In the genomic region with DNA sequence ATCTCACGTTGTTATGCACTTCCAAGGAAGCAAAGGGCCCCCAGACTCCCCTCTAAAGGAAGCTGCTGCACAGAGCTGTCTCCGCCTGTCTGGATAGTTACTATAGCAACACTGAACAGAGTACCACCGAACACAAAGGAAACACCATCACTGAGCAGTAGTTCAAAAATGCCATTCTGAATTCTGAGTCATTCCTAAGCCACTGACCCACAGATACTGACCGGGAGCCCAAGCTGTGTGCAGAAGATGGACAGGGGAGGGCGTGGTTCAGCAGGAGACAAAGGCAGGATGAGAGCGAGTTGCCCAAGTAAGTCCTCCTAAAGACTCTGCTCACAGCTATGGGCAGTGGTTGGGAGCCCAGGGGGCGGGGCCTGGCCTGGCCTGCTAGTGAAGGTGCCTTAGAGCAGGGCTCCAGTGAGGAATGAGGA, we compare ENCODE assay signal across 10 mouse cellular contexts. TPM values are rescaled to one million over a fixed set of nuclear protein-coding genes. Genes with fewer than 3 reads are reported as not detected.
A peak's percentile ranks its signal among the peaks of the same experiment; 100 is the strongest.
DNase-seq lines count a peak whose midpoint lies in the region; ATAC-seq lines count a peak whose summit lies in the region.
"Had no signal": no experiment of that assay in that cellular context is flagged by ENCODE, and none has a peak within 500 bp of the region (broad histone marks: within the 10 kb centered on the region; RNA-seq: fewer than 3 reads in every experiment).

No protein-coding gene starts in this region.

- no peaks in the 10 kb centered on the region; the same call in 1 of the 2 replicates for H3K27me3 ChIP-seq in kidney, embryonic 14.5 days (ENCODE audit: control insufficient read depth, insufficient read depth, low read length)
- H3K27me3 ChIP-seq in embryonic facial prominence, embryonic 10.5 days (replicated peaks; ENCODE audit: low read depth, poor library complexity, severe bottlenecking) = no peaks in the 10 kb centered on the region
- H3K27me3 ChIP-seq in intestine, embryonic 15.5 days (replicated peaks) = no peaks in the 10 kb centered on the region
- no peaks in the 10 kb centered on the region for H3K27me3 ChIP-seq in neural tube, embryonic 11.5 days (ENCODE audit: control insufficient read depth, insufficient read depth, low read length)
- H3K27me3 ChIP-seq: limb, embryonic 13.5 days had no signal

- no peak overlapping the region for H3K4me2 ChIP-seq in kidney, embryonic 14.5 days (replicated peaks; ENCODE audit: low read depth, low read length)
- H3K4me2 ChIP-seq in intestine, embryonic 15.5 days (replicated peaks) = no peak overlapping the region
- peak overlapping the region; percentile 15 for H3K4me2 ChIP-seq in neural tube, embryonic 11.5 days (ENCODE audit: low read depth)
- H3K4me2 ChIP-seq: limb, embryonic 13.5 days had no signal

- no peak overlapping the region for H3K4me3 ChIP-seq in kidney, embryonic 14.5 days (ENCODE audit: low read length)
- H3K4me3 ChIP-seq in embryonic facial prominence, embryonic 10.5 days = no peak overlapping the region
- no peak overlapping the region for H3K4me3 ChIP-seq in intestine, embryonic 15.5 days (replicated peaks)
- no peak overlapping the region for H3K4me3 ChIP-seq in neural tube, embryonic 11.5 days (ENCODE audit: low read depth, low read length)
- H3K4me3 ChIP-seq: limb, embryonic 13.5 days had no signal

- H3K9ac ChIP-seq in kidney, embryonic 14.5 days (ENCODE audit: low read depth, low read length) = no peak overlapping the region
- H3K9ac ChIP-seq in intestine, embryonic 15.5 days = no peak overlapping the region
- peak overlapping the region; percentile 7; the same call in 1 of the 2 replicates for H3K9ac ChIP-seq in neural tube, embryonic 11.5 days (ENCODE audit: low read length)
- H3K9ac ChIP-seq: limb, embryonic 13.5 days had no signal

- H3K9me3 ChIP-seq in kidney, embryonic 14.5 days (ENCODE audit: control insufficient read depth, low read length) = no peaks in the 10 kb centered on the region
- H3K9me3 ChIP-seq in embryonic facial prominence, embryonic 10.5 days = no peaks in the 10 kb centered on the region
- no peaks in the 10 kb centered on the region for H3K9me3 ChIP-seq in intestine, embryonic 15.5 days
- no peaks in the 10 kb centered on the region for H3K9me3 ChIP-seq in neural tube, embryonic 11.5 days (ENCODE audit: control insufficient read depth, low read length)
- H3K9me3 ChIP-seq: limb, embryonic 13.5 days had no signal

- no peak overlapping the region for H3K27ac ChIP-seq in kidney, embryonic 14.5 days (ENCODE audit: low read depth, low read length)
- peak overlapping the region; percentile 73 for H3K27ac ChIP-seq in embryonic facial prominence, embryonic 10.5 days (replicated peaks)
- H3K27ac ChIP-seq in intestine, embryonic 15.5 days = no peak overlapping the region
- H3K27ac ChIP-seq in neural tube, embryonic 11.5 days (ENCODE audit: low read depth, low read length) = peak overlapping the region; percentile 88
- H3K27ac ChIP-seq: limb, embryonic 13.5 days had no signal

- WGBS in kidney, embryonic 14.5 days = 40% methylated on average over 7 of the region's 7 CpGs
- WGBS in embryonic facial prominence, embryonic 10.5 days = 27% methylated on average over 7 of the region's 7 CpGs
- 24% methylated on average over 7 of the region's 7 CpGs for WGBS in intestine, embryonic 15.5 days
- 17% methylated on average over 7 of the region's 7 CpGs for WGBS in neural tube, embryonic 11.5 days

- H3K4me1 ChIP-seq in kidney, embryonic 14.5 days (ENCODE audit: control insufficient read depth, insufficient read depth, low read length) = no peaks in the 10 kb centered on the region
- peaks cover 37% of the 10 kb centered on the region for H3K4me1 ChIP-seq in embryonic facial prominence, embryonic 10.5 days
- peaks cover 8% of the 10 kb centered on the region for H3K4me1 ChIP-seq in intestine, embryonic 15.5 days (replicated peaks)
- H3K4me1 ChIP-seq in neural tube, embryonic 11.5 days (ENCODE audit: control insufficient read depth, insufficient read depth, low read length) = peaks cover 28% of the 10 kb centered on the region
- H3K4me1 ChIP-seq: limb, embryonic 13.5 days had no signal

- ATAC-seq in kidney, embryonic 14.5 days (ENCODE audit: low FRiP score, low TSS enrichment) = peak; percentile 71; the same call in 1 of the 2 replicates
- ATAC-seq in intestine, embryonic 15.5 days = 0 out of 2 replicates have a peak, but pooled peaks have one; percentile 37
- ATAC-seq in neural tube, embryonic 11.5 days (ENCODE audit: insufficient read depth, low FRiP score, low TSS enrichment) = peak; percentile 78

- DNase-seq in kidney, adult 18-20 months = no peak
- DNase-seq in embryonic facial prominence, embryonic 10.5 days (ENCODE audit: low spot score) = peak; percentile 49
- DNase-seq in neural tube, embryonic 11.5 days (ENCODE audit: low spot score) = no peak
- no peak for DNase-seq in spleen, adult 18-20 months
- no peak for DNase-seq in layer of hippocampus, adult 11-12 months (ENCODE audit: low spot score)
- no peak for DNase-seq in layer of hippocampus, adult 8-10 months (ENCODE audit: low spot score in 2 of 2)

- H3K36me3 ChIP-seq in kidney, embryonic 14.5 days (ENCODE audit: control insufficient read depth, insufficient read depth, low read length) = no peaks in the 10 kb centered on the region
- H3K36me3 ChIP-seq in embryonic facial prominence, embryonic 10.5 days (replicated peaks) = no peaks in the 10 kb centered on the region
- H3K36me3 ChIP-seq in intestine, embryonic 15.5 days = no peaks in the 10 kb centered on the region
- H3K36me3 ChIP-seq in neural tube, embryonic 11.5 days (ENCODE audit: control insufficient read depth, insufficient read depth, low read length) = no peaks in the 10 kb centered on the region
- H3K36me3 ChIP-seq: limb, embryonic 13.5 days had no signal

RNA-seq across cellular contexts. Expression of a gene that starts 23.6 kb away (rescaled TPM):
- 1.9 and 2.6 TPM in 2 replicates for polyA plus RNA-seq in kidney, embryonic 14.5 days (2014; fragmentation: Nextera tagmentation; extraction: Ambion mirVana)
- polyA plus RNA-seq in embryonic facial prominence, embryonic 10.5 days (2016; fragmentation: Nextera tagmentation; extraction: Ambion mirVana) = 23.4 and 26.6 TPM in 2 replicates
- 7.6 and 8.6 TPM in 2 replicates for polyA plus RNA-seq in intestine, embryonic 15.5 days (2015; fragmentation: Nextera tagmentation; extraction: Ambion mirVana)
- 65.8 and 67.0 TPM in 2 replicates for polyA plus RNA-seq in neural tube, embryonic 11.5 days (2014; fragmentation: Nextera tagmentation; extraction: Ambion mirVana)
- total RNA-seq in layer of hippocampus, adult 8-10 months (2022) = 100 to 1,000 TPM; 231 to 268 (median 258) TPM

RNA-seq across cellular contexts. Expression of a gene that starts 36.1 kb away (rescaled TPM):
- not detected in 2 replicates for polyA plus RNA-seq in kidney, embryonic 14.5 days (2014; fragmentation: Nextera tagmentation; extraction: Ambion mirVana)
- polyA plus RNA-seq in embryonic facial prominence, embryonic 10.5 days (2016; fragmentation: Nextera tagmentation; extraction: Ambion mirVana) = not detected in 2 replicates
- polyA plus RNA-seq in intestine, embryonic 15.5 days (2015; fragmentation: Nextera tagmentation; extraction: Ambion mirVana) = not detected in 2 replicates
- not detected in 2 replicates for polyA plus RNA-seq in neural tube, embryonic 11.5 days (2014; fragmentation: Nextera tagmentation; extraction: Ambion mirVana)
- not detected for total RNA-seq in layer of hippocampus, adult 8-10 months (2022)
- polyA plus RNA-seq: limb, embryonic 13.5 days; spleen, adult 2 months had no signal

Comparison
In these comparisons a context has a peak if more than half of its experiments do, and no peak if none do; other contexts are left out.
1. H3K27ac ChIP-seq: peak in embryonic facial prominence, embryonic 10.5 days (single experiment) and neural tube, embryonic 11.5 days (single experiment); none in kidney, embryonic 14.5 days (single experiment) and intestine, embryonic 15.5 days (single experiment).
2. Peak in every context shown above with its lines, with median percentiles within 50 percentile points of each other: ATAC-seq.